Mouse (Mus musculus) cortical plate, adult 2 months (tissue): ENCODE measurements at regions not wholly inside any gene's neighbourhood (a gene's known extent, or its start where the extent isn't known, plus 50 kb on each side); places are given as distances from the start of the nearest gene placed in this dataset.

Source experiments
- H3K27ac ChIP-seq: fragments of 200-500 bp; 2 replicates; pipeline ENCODE4 v1.5.1; 2012; ENCODE audit warnings: low read length, control low read depth, inconsistent platforms; ENCODE audit not compliant: insufficient read depth
- H3K4me1 ChIP-seq: fragments of 200-500 bp; 2 replicates; pipeline ENCODE4 v1.6.1; 2011; ENCODE audit warnings: low read length; ENCODE audit not compliant: control insufficient read depth, insufficient read depth
- H3K4me3 ChIP-seq: fragments of 200-500 bp; 2 replicates; pipeline ENCODE4 v1.5.1; 2011; ENCODE audit warnings: mild to moderate bottlenecking, low read length, control low read depth; ENCODE audit not compliant: insufficient read depth
- CTCF ChIP-seq: fragments of 200-500 bp; IDR thresholded peaks from 2 replicates; pipeline ENCODE4 v1.5.1; 2011; ENCODE audit warnings: mild to moderate bottlenecking, control low read depth, low read length; ENCODE audit not compliant: insufficient read depth; ENCODE audit errors: extremely low read depth
- POLR2A ChIP-seq: fragments of 200-500 bp; IDR thresholded peaks from 2 replicates; pipeline ENCODE4 v1.6.1; 2011; ENCODE audit warnings: mild to moderate bottlenecking, low read length, control low read depth; ENCODE audit not compliant: insufficient read depth; ENCODE audit errors: extremely low read depth

- TF ChIP-seq CTCF, result peak; percentile 41; the same call in 1 of the 2 replicates
- TF ChIP-seq POLR2A, result no peak
Measured at GRCm38 (mm10) chr7:36975475-36975874, 277.6 kb downstream of the Tshz3 start.

GRCm38 (mm10) chr7:36977819-36978218 is 279.9 kb downstream of the Tshz3 start:
- H3K4me1 ChIP-seq, result no peaks in the 10 kb centered on the region
- TF ChIP-seq POLR2A (no peak), CTCF (no peak)
- H3K4me3 ChIP-seq, result no peak overlapping the region
- H3K27ac ChIP-seq, result no peak overlapping the region

More at GRCm38 (mm10) chr7:36975475-36975874, 277.6 kb downstream of the Tshz3 start:
- Histone ChIP-seq H3K27ac (no peak overlapping the region), H3K4me1 (no peaks in the 10 kb centered on the region), H3K4me3 (no peak overlapping the region)

- H3K4me1 ChIP-seq, result no peaks in the 10 kb centered on the region
- no peak for TF ChIP-seq POLR2A
- TF ChIP-seq CTCF, result no peak
- H3K27ac ChIP-seq, result no peak overlapping the region
- H3K4me3 ChIP-seq, result no peak overlapping the region
Measured at GRCm38 (mm10) chr7:36989380-36989779, 291.5 kb downstream of the Tshz3 start.

- H3K4me3 ChIP-seq, result no peak overlapping the region
- TF ChIP-seq POLR2A (no peak), CTCF (no peak)
- no peak overlapping the region for H3K27ac ChIP-seq
- H3K4me1 ChIP-seq, result no peaks in the 10 kb centered on the region
Measured at GRCm38 (mm10) chr7:37004601-37005000, 306.7 kb downstream of the Tshz3 start.

GRCm38 (mm10) chr7:37005701-37006100 is 307.8 kb downstream of the Tshz3 start:
- no peak for TF ChIP-seq POLR2A
- no peak for TF ChIP-seq CTCF
- H3K27ac ChIP-seq, result no peak overlapping the region
- H3K4me1 ChIP-seq, result no peaks in the 10 kb centered on the region
- H3K4me3 ChIP-seq, result no peak overlapping the region

GRCm38 (mm10) chr7:37006921-37007320 is 309.0 kb downstream of the Tshz3 start:
- no peak overlapping the region for H3K27ac ChIP-seq
- no peaks in the 10 kb centered on the region for H3K4me1 ChIP-seq
- TF ChIP-seq CTCF (no peak), POLR2A (no peak)
- H3K4me3 ChIP-seq, result no peak overlapping the region

GRCm38 (mm10) chr7:37011180-37011754 is 313.3 kb downstream of the Tshz3 start:
- Histone ChIP-seq H3K27ac (no peak overlapping the region), H3K4me3 (no peak overlapping the region), H3K4me1 (no peaks in the 10 kb centered on the region)
- TF ChIP-seq POLR2A, result no peak

- Histone ChIP-seq H3K4me3 (no peak overlapping the region), H3K27ac (no peak overlapping the region), H3K4me1 (no peaks in the 10 kb centered on the region)
- TF ChIP-seq CTCF (no peak), POLR2A (no peak)
Measured at GRCm38 (mm10) chr7:37020078-37020477, 322.2 kb downstream of the Tshz3 start.

GRCm38 (mm10) chr7:37024501-37025025 is 326.6 kb downstream of the Tshz3 start:
- no peak overlapping the region for H3K27ac ChIP-seq
- no peaks in the 10 kb centered on the region for H3K4me1 ChIP-seq
- no peak for TF ChIP-seq POLR2A
- TF ChIP-seq CTCF, result no peak
- no peak overlapping the region for H3K4me3 ChIP-seq

- Histone ChIP-seq H3K4me3 (no peak overlapping the region), H3K27ac (no peak overlapping the region), H3K4me1 (no peaks in the 10 kb centered on the region)
- TF ChIP-seq POLR2A (no peak), CTCF (no peak)
Measured at GRCm38 (mm10) chr7:37064582-37065458, 366.9 kb downstream of the Tshz3 start.
